Mouse (Mus musculus) embryo, embryonic 10 days (tissue): Measurements from ENCODE around the gene Kctd6.
A peak's percentile ranks its signal among the peaks of the same experiment; 100 is the strongest.

Experiments used
- DNase-seq: peaks from one replicate; pipeline ENCODE4 v3.0.0-alpha.2; 2015; ENCODE audit warnings: low spot score

The Kctd6 gene

DNA sequence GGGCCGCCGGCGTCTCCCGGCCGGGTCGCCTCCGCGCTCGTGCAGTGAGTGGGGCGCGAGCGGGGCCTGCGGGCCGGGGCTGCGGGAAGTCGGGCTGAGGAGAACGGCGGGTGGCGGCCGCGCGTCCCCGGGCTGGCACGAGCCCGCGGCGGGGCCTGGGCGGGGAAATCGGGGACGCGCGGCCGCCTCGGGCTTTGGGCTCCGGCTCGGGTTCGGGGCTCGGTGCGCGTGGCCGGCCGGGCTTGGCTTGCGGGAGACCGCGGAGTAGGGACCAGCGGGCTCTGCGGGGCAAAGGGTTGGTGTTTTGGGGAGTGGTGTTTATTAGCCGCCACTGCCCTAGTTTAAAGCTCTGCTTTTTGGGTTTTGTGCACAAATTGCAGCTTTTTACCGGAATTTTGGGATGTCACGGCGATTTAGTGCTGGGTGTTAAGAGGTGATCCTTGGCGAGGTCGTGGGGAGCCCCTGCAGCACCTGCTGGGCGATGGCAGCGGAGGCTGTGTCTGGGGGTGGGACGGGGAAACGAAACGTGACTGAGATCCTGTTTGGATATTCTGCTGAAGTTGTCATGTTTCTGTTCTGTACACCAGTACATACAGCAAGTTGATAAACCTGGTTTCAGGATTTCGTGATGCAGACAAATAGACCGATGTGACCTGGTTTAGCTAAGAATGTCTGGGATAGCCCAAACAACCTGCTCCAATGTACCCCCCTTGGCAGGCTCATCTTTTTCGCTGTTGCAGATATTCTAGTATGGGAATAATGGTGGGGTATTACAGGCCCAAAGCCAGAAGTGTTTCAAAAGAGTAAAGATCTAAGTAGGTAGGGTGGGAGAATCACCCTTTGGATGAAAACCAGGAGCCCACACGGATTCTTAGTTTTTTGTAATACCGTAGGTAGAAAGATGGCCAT is 613 bp downstream of the Kctd6 start:
- peak; percentile 71 for DNase-seq

GRCm38 (mm10) chr14:8215208-8215778 is 1.4 kb downstream of the Kctd6 start:
- DNase-seq = peak; percentile 44

- no peak for DNase-seq
Observed at GRCm38 (mm10) chr14:8216100-8216499, 2.2 kb downstream of the Kctd6 start.

DNA sequence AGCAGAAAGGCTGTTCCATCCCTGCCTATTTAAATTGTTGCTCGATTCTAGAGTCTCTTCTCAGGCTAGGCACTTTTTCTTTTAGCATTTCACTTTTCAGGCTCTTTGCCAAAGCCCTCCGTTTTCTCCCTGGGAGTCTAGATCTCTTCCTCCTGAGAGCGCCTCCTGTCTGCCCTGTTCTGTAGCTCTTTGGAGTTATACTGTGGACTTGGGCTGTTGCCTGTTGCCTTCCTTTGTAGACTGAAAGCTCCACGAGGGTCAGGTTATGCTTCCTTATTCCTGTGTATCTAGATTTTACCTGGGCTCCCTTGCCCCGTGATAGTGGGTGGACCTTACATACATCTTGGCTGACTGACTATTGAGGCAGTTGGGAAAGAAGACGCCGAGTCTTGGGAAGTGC is 4.3 kb downstream of the Kctd6 start:
- no peak for DNase-seq

- peak; percentile 71 for DNase-seq
Observed at GRCm38 (mm10) chr14:8218730-8219380, 4.9 kb downstream of the Kctd6 start.

GRCm38 (mm10) chr14:8219876-8220275 is 5.9 kb downstream of the Kctd6 start:
- DNase-seq = no peak

DNA sequence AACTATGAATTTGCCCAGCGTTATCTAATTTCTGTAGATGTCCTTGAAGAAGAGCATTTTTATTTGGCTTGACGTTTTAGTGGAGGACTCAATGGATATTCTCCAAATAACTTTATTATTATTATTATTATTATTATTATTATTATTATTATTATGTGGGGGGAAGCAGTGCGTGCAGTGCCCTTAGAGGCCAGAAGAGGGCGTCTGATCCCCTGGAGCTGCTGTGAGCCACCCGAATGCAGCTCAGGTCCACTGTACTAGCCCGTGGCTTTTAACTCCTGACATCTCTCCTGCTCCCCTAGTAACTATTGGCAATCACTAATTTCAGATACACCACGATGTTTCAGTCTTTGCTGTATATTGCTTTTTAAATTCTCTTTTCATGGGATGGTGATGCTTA is 6.4 kb downstream of the Kctd6 start:
- DNase-seq = no peak

GRCm38 (mm10) chr14:8220912-8221311 is 7.0 kb downstream of the Kctd6 start:
- DNase-seq = no peak

- DNase-seq = no peak
Observed at GRCm38 (mm10) chr14:8222561-8222960, 8.6 kb downstream of the Kctd6 start.

DNA sequence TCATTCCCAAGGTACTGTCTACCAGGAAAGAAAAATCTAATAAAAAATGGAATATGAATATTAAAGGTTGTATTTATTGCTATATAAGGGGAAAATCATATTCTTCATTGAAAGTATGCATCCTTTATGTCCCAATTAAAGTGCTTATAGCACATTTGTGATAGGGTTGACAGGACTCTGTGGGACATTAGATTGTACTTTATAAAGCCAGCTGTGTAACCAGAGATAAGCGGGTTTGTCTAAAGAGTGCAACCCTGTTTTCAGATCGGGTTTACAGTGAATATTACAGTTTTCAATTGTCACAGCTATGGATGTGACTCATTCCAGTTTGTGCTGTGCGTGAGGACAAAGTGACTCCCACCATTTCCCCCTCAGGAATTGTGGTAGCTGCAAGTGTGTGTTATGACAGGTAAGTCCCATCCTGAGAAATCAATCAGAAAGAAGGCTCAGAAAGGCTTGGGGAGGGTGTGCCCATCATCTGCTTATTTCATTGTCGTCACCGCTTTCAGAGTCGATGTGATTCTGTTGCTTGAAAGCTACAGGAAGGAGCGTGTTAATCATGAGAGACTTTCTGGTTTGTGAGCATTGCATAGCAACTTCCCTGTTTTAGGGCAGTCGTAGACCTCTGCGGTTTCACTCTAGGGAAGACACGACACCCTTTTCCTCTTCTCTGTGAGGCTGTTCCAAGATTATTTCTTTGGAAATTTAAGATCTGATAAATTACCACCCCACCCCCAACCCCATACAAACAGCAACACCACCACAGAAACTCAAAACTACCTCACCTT is 9.8 kb downstream of the Kctd6 start:
- DNase-seq = no peak

- no peak for DNase-seq
Observed at GRCm38 (mm10) chr14:8224805-8225204, 10.9 kb downstream of the Kctd6 start.

- no peak for DNase-seq
Observed at GRCm38 (mm10) chr14:8229367-8230019, 15.6 kb downstream of the Kctd6 start.

DNA sequence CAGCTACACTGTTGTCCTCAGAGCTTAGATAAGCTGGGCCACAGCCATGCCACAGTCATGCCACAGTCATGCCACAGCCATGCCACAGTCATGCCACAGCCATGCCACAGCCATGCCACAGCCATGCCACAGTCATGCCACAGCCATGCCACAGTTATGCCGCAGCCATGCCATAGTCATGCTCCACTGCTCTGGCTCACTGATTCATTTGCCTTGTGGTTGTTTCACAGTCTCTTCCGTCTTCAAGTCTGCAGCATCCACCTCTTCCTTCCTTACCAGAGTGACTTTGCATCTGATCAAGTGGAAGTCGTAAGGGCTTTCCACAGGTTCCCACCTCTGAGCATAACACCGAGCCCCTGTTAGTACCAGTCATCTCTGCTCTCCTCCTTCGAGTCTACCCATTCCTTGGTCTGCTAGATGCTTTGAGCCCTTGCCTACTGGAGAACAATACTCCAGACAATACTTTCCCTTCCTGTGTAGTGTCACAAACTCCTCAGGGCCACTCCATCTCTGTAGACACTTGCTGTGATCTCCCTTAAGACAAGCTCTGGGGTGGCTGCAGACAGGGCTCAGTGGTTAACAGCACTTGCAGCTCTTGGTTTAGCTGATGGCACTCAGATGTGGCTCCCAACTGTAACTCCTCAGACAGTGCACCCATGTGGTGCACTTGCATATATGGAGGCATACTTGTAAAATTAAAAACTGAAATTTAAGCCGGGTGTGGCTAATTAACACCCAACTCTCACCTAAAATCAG is 18.4 kb downstream of the Kctd6 start:
- DNase-seq = no peak

DNA sequence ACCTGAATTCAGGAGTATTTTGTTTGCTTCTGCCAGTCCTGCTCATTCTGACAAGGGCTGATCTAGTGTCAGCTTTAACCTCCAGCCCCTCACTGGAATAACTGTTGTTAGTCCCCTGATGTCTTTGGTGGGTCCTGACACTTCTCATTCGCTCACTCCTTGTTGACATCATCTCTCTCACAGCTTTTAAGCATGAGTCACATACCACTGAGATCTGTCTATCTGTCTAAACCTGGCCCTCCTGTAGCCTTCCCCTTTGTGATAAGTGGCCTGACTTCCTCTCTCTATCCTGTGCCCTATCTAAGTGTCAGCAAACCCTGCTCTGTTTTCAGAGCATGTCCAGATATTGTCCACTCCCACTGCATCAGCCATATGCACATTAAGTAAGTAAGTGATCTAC is 19.3 kb downstream of the Kctd6 start:
- DNase-seq = no peak

DNA sequence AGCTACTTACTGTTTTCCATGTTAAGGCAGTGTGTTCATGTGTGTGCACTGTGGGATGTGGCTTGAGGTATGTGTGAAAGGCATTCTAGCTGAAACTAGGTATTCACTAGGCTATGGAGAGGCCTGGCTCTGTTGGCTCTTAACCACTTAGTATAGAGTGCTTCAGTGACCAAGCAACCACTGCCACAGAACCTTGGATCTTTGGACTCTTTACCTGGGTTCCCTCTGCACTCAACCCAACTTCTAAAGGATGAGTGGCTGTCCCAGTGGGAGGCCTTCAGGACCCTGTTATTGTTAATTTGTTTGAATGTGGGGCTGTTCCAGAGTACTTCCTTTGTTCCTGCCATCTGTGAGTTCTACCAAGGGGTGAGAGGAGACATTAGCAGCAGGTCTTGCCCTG is 27.9 kb downstream of the Kctd6 start:
- DNase-seq = no peak

GRCm38 (mm10) chr14:8242388-8242920 is 28.5 kb downstream of the Kctd6 start:
- peak; percentile 71 for DNase-seq

DNA sequence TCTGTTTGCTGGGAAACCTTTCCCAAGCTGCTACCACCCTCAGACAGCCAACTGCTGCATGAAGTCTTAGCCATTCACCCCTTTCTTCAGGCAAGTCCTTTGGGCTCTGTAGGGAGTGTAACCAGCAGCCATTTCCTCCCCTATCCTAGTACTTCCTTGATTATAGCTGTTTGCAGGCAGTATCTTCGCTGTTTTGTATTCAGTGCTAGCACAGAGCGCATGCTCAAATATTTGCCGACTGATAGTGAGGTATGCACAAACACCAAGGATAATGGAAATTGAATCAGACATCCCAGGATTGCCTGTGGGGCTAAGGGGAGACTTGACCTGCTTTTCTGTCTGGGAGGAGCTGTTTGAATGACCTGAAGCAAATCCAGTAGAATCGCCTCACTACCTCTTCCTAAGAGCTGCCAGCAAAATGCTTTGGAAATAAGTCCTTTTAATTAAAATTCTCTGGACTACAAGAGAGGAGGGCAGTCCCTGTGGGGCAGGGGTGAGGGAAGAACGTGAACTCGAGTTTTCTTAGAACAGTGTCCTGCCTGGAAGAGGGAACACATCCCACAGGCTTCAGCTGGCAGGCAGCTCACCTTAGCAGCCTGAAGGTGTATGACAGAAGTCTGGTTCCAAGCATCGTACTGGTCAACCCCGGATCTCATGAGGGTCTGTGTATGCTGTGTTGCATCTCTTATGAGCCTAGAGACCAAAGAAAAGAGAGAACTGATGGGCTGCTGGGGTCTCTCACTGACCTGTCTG is 29.4 kb downstream of the Kctd6 start:
- no peak for DNase-seq

- DNase-seq = no peak
Observed at GRCm38 (mm10) chr14:8244211-8244611, 30.3 kb downstream of the Kctd6 start.

GRCm38 (mm10) chr14:8246878-8247277 is 32.9 kb downstream of the Kctd6 start:
- no peak for DNase-seq

- DNase-seq = no peak
Observed at GRCm38 (mm10) chr14:8249206-8249605, 35.3 kb downstream of the Kctd6 start.
